Mouse (Mus musculus): ENCODE measurements around the gene Nbl1. TPM values are rescaled to one million over a fixed set of nuclear protein-coding genes. Genes with fewer than 3 reads are reported as not detected.

Gene Nbl1
- polyA plus RNA-seq, 1 experiment from 2014 or later: 12.7 TPM

DNA sequence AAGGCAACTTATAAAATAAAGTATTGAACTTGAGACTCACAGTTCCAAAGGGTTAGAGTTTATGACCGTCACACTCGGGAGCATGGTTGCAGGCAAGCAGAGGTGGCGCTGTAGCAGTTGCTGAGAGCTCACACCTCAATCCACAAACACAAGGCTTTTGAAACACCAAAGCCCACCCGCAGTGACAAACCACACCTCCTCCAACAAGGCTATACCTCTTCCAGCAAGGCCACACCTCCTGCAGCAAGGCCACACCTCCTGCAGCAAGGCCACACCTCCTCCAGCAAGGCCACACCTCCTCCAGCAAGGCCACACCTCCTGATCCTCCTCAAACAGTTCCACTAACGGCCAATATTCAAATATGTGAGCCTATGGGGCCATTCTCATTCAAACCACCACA, 48.2 kb downstream of the Nbl1 start:
- H3K9ac ChIP-seq (ENCODE audit: low read length): no peak overlapping the region
- no peak overlapping the region for H3K4me3 ChIP-seq (ENCODE audit: low read depth, low read length)
- DNase-seq (ENCODE audit: low spot score, missing footprints) (no peak), ATAC-seq (ENCODE audit: low FRiP score) (no peak)
- H3K4me2 ChIP-seq: no peak overlapping the region
- H3K4me1 ChIP-seq (ENCODE audit: control insufficient read depth, insufficient read depth, low read length): 0 out of 2 replicates have a peak, but pooled peaks cover 5% of the 10 kb centered on the region
- no peaks in the 10 kb centered on the region for H3K9me3 ChIP-seq (ENCODE audit: control insufficient read depth, low read length)
- no peaks in the 10 kb centered on the region for H3K27me3 ChIP-seq (ENCODE audit: control insufficient read depth, insufficient read depth, low read length)
- H3K36me3 ChIP-seq (ENCODE audit: control insufficient read depth, insufficient read depth, low read length): no peaks in the 10 kb centered on the region
- WGBS: 90% methylated on average over 5 of the region's 5 CpGs
- H3K27ac ChIP-seq (ENCODE audit: low read depth, low read length): no peak overlapping the region

DNA sequence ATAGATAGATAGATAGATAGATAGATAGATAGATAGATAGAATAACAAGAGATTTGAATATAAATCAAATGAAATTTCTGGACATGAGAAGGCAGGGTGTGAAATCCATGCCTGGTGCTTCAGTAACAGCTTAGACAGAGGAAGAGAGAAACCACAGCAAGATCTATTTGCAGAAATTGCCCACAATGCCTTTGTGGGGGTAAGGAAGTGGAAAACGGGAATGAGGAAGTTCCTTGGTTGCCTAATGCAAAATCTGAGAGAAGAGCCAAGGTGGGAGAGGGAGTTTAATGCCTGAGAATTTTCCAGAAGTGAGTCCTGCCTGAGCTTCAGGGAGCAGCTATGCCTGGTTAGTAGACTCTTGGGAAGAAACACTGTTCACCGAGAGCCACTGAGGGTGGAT, 49.2 kb downstream of the Nbl1 start:
- H3K9me3 ChIP-seq (ENCODE audit: control insufficient read depth, low read length): no peaks in the 10 kb centered on the region
- 0 out of 2 replicates have a peak, but pooled peaks cover 5% of the 10 kb centered on the region for H3K4me1 ChIP-seq (ENCODE audit: control insufficient read depth, insufficient read depth, low read length)
- H3K4me3 ChIP-seq (ENCODE audit: low read depth, low read length): no peak overlapping the region
- ATAC-seq (ENCODE audit: low FRiP score): no peak
- WGBS: 85% methylated on average over 2 of the region's 2 CpGs
- no peak overlapping the region for H3K27ac ChIP-seq (ENCODE audit: low read depth, low read length)
- no peaks in the 10 kb centered on the region for H3K27me3 ChIP-seq (ENCODE audit: control insufficient read depth, insufficient read depth, low read length)
- no peak overlapping the region for H3K4me2 ChIP-seq
- no peak for DNase-seq (ENCODE audit: low spot score, missing footprints)
- no peak overlapping the region for H3K9ac ChIP-seq (ENCODE audit: low read length)
- no peaks in the 10 kb centered on the region for H3K36me3 ChIP-seq (ENCODE audit: control insufficient read depth, insufficient read depth, low read length)

DNA sequence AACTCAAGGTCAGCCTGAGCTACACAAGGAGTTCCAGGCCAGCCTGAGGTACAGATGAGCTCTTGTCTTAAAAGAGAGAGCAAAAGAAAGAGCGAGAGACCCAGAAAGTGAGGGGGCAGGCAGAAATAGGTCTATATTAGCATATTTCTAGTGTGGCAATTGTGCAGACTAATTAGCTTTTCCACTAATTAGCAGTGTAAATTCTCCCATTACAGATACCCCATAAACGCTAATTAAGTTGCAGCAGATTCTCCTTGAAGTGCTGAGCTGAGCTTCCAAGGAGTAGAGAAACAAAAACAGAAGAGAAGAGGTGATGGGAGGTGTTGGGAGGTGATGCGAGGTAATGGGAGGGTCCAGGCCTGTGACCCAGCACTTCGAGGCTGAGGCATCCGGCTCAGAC, 50.2 kb downstream of the Nbl1 start:
- Histone ChIP-seq H3K4me1 (ENCODE audit: control insufficient read depth, insufficient read depth, low read length) (peaks cover 5% of the 10 kb centered on the region; the same call in 1 of the 2 replicates), H3K4me2 (no peak overlapping the region), H3K9ac (ENCODE audit: low read length) (no peak overlapping the region), H3K4me3 (ENCODE audit: low read depth, low read length) (no peak overlapping the region), H3K27me3 (ENCODE audit: control insufficient read depth, insufficient read depth, low read length) (no peaks in the 10 kb centered on the region), H3K27ac (ENCODE audit: low read depth, low read length) (no peak overlapping the region), H3K36me3 (ENCODE audit: control insufficient read depth, insufficient read depth, low read length) (no peaks in the 10 kb centered on the region), H3K9me3 (ENCODE audit: control insufficient read depth, low read length) (no peaks in the 10 kb centered on the region)
- no peak for ATAC-seq (ENCODE audit: low FRiP score)
- WGBS: 82% methylated on average over 5 of the region's 5 CpGs
- DNase-seq (ENCODE audit: low spot score, missing footprints): no peak

DNA sequence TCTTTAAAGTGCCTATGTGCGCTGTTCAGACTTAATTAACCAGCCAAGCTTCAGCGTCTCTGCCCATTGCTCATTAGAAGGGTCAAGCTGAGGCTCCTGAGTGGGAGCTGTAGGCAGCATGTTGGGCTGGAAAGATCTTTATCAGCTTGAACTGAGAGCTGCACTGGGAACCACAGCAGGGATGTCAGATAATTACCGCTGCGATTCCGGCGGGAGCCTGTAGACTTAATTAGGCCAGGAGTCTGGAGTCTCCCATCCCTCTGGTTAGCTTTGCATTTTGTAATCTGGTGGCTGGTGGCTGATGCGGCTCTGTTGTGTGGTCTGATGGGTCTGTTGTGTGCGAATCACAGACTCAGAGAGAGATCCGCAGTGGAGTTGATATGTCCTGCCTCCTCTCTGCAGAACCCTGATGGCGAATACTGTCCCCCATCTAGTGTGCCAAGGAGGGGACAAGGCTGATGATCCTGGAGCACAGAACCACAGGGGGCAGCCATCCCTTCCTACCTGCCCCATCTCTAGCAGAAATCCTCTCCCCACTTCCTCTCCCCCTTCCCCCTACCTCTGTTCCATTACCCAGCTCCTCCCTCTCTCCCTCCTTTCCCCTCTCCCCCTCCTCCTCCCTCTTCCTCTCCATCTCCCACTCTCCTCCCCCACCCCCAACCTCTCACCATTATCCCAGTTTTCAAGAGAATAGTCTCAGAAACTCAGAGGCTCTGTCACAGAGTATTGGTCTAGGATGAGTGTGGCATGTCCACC, 52.5 kb downstream of the Nbl1 start:
- Histone ChIP-seq H3K4me2 (no peak overlapping the region), H3K36me3 (ENCODE audit: control insufficient read depth, insufficient read depth, low read length) (no peaks in the 10 kb centered on the region), H3K4me3 (ENCODE audit: low read depth, low read length) (no peak overlapping the region), H3K27ac (ENCODE audit: low read depth, low read length) (no peak overlapping the region), H3K9ac (ENCODE audit: low read length) (0 out of 2 replicates have a peak overlapping the region, but pooled peaks have one; percentile 16), H3K9me3 (ENCODE audit: control insufficient read depth, low read length) (no peaks in the 10 kb centered on the region), H3K27me3 (ENCODE audit: control insufficient read depth, insufficient read depth, low read length) (no peaks in the 10 kb centered on the region), H3K4me1 (ENCODE audit: control insufficient read depth, insufficient read depth, low read length) (peaks cover 5% of the 10 kb centered on the region; the same call in 1 of the 2 replicates)
- ATAC-seq (ENCODE audit: low FRiP score) (peak; percentile 24; the same call in 1 of the 2 replicates), DNase-seq (ENCODE audit: low spot score, missing footprints) (no peak)
- 2% methylated on average over 10 of the region's 10 CpGs for WGBS

DNA sequence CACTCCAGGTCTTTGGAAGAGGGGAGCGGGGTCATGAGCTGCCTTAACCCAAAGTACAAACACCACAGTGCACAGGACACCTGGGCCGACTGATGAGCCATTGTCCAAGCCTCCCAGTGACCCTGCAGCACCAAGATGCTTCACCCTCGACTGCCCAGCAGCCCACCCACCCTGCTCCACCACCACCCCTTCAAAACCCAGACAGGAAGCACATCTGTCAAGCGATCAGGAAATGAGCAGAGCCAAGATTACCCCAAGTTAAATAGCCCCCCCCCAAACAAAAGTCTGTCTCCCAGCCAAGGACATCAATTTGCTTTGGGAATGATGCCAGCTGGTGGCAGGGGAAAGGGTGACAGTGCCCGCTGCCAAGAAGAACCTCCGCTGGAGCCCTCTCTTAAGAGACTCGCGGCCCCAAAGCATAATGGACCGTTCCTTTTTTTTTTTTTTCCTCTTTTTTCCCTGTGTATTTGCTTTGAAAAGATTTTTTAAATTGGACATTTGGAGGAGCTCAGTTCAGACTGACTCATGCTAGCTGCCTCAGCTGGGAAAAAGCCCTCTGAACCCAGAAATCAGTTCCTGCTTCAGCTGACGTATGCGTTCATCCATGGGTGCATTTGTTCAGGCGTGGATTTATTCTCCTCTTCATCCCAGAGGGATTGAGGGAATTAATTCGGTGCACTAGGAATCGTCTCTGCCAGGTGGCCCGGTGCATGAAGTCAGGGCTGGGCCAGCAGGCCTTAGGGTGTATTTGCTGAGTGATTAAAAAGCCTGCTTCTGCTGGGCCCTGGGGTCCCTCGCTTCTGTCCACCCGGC, 54.8 kb downstream of the Nbl1 start:
- H3K4me2 ChIP-seq: no peak overlapping the region

DNA sequence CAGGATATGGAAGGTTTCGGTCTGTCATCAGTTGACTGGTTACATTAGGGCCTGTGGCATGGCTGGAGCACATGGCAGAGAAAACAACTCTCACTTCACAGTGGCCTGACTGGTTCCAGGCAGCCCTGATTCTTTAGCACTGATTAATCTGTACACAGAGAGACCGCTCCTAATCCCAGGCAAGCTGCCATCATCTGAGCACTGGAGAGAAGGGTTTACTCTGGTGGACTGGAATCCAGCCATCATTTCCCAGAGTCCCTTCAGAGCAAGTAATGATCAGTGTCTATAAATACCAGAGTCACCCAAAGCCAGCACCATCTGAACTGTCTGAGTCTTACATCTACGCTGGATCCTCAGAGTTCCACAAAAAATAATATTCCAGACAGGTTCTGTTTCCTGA, 57.0 kb downstream of the Nbl1 start:
- H3K36me3 ChIP-seq (ENCODE audit: control insufficient read depth, insufficient read depth, low read length): no peaks in the 10 kb centered on the region
- ATAC-seq (ENCODE audit: low FRiP score): no peak
- no peak for DNase-seq (ENCODE audit: low spot score, missing footprints)
- WGBS: 91% methylated on average over 3 of the region's 3 CpGs
- no peak overlapping the region for H3K4me2 ChIP-seq
- H3K27ac ChIP-seq (ENCODE audit: low read depth, low read length): no peak overlapping the region
- H3K9me3 ChIP-seq (ENCODE audit: control insufficient read depth, low read length): no peaks in the 10 kb centered on the region
- no peak overlapping the region for H3K4me3 ChIP-seq (ENCODE audit: low read depth, low read length)
- peaks cover 5% of the 10 kb centered on the region; the same call in 1 of the 2 replicates for H3K4me1 ChIP-seq (ENCODE audit: control insufficient read depth, insufficient read depth, low read length)
- no peak overlapping the region for H3K9ac ChIP-seq (ENCODE audit: low read length)
- H3K27me3 ChIP-seq (ENCODE audit: control insufficient read depth, insufficient read depth, low read length): no peaks in the 10 kb centered on the region

More for the DNA sequence above, 54.8 kb downstream of the Nbl1 start:
- no peak for DNase-seq (ENCODE audit: low spot score, missing footprints)
- Histone ChIP-seq H3K36me3 (ENCODE audit: control insufficient read depth, insufficient read depth, low read length) (no peaks in the 10 kb centered on the region), H3K4me3 (ENCODE audit: low read depth, low read length) (no peak overlapping the region), H3K27ac (ENCODE audit: low read depth, low read length) (no peak overlapping the region), H3K27me3 (ENCODE audit: control insufficient read depth, insufficient read depth, low read length) (no peaks in the 10 kb centered on the region), H3K4me1 (ENCODE audit: control insufficient read depth, insufficient read depth, low read length) (peaks cover 5% of the 10 kb centered on the region; the same call in 1 of the 2 replicates), H3K9ac (ENCODE audit: low read length) (no peak overlapping the region), H3K9me3 (ENCODE audit: control insufficient read depth, low read length) (no peaks in the 10 kb centered on the region)
- no peak for ATAC-seq (ENCODE audit: low FRiP score)
- 70% methylated on average over 17 of the region's 17 CpGs for WGBS

DNA sequence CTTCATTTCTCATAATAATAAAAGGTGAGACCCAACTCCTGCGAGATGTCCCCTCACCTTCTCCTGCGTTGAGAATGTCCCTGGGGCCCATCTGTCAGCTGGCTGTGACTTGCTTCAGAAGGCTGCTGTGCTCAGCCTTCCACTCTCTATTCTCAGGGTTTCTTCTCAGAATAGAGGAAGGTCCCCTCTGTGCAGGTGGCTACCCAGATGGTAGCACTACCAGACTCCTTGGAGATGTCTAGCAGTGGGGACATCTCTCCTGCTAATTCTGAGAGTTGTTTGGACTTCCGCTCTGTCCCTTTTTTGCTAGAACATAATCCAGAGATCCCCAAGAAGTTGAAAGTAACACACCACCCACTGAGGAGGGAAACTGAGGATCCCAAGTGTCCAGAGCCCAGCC, 57.9 kb downstream of the Nbl1 start:
- Histone ChIP-seq H3K4me3 (ENCODE audit: low read depth, low read length) (no peak overlapping the region), H3K27ac (ENCODE audit: low read depth, low read length) (no peak overlapping the region), H3K4me2 (no peak overlapping the region), H3K9ac (ENCODE audit: low read length) (no peak overlapping the region), H3K27me3 (ENCODE audit: control insufficient read depth, insufficient read depth, low read length) (no peaks in the 10 kb centered on the region), H3K4me1 (ENCODE audit: control insufficient read depth, insufficient read depth, low read length) (peaks cover 1% of the 10 kb centered on the region; the same call in 1 of the 2 replicates), H3K9me3 (ENCODE audit: control insufficient read depth, low read length) (no peaks in the 10 kb centered on the region), H3K36me3 (ENCODE audit: control insufficient read depth, insufficient read depth, low read length) (no peaks in the 10 kb centered on the region)
- ATAC-seq (ENCODE audit: low FRiP score) (no peak), DNase-seq (ENCODE audit: low spot score, missing footprints) (peak; percentile 57)
- WGBS: 90% methylated on average over 3 of the region's 3 CpGs

DNA sequence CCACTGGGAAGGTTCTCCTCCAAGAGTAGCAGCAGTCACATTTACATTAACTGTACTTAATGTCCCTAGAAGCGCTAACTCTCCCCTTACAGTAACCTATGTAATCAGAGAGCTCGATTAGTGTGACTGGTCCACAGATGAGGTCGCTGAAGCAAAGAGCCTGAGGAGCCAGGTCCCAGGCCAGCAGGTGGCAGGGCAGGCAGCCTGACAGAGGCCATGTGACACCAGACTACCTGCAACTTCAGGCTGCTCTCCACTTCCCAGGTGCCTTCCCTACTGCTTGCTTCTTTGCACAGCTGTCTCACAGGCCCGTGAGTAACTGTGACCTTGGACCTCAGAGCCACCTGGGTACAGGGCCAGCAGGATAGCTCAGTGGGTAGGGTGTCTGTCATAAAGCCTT, 58.3 kb downstream of the Nbl1 start:
- ATAC-seq (ENCODE audit: low FRiP score) (no peak), DNase-seq (ENCODE audit: low spot score, missing footprints) (no peak)
- 50% methylated on average over 4 of the region's 4 CpGs for WGBS
- H3K4me3 ChIP-seq (ENCODE audit: low read depth, low read length): no peak overlapping the region
- no peaks in the 10 kb centered on the region; the same call in 1 of the 2 replicates for H3K4me1 ChIP-seq (ENCODE audit: control insufficient read depth, insufficient read depth, low read length)
- H3K36me3 ChIP-seq (ENCODE audit: control insufficient read depth, insufficient read depth, low read length): no peaks in the 10 kb centered on the region
- H3K9ac ChIP-seq (ENCODE audit: low read length): no peak overlapping the region
- no peak overlapping the region for H3K27ac ChIP-seq (ENCODE audit: low read depth, low read length)
- no peaks in the 10 kb centered on the region for H3K9me3 ChIP-seq (ENCODE audit: control insufficient read depth, low read length)
- H3K27me3 ChIP-seq (ENCODE audit: control insufficient read depth, insufficient read depth, low read length): no peaks in the 10 kb centered on the region
- no peak overlapping the region for H3K4me2 ChIP-seq

DNA sequence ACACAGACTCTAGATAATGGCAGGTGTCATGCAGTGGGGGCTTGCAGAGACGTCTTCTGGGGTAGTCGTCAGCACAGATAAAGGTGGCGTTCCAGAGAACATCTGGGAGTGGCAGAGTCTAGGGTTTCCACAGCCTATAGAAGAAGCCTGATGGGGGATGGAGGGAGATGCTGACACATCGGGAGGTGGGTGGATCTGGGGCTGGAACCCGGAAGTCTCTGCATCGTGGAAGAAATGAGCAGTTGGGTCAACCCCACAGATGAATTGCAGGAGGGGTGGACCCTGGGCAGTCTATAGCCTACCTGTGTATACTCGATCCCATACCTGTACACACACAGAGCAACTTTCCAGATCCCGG, 58.8 kb downstream of the Nbl1 start:
- WGBS: 84% methylated on average over 8 of the region's 8 CpGs
- H3K4me2 ChIP-seq: no peak overlapping the region
- no peak for DNase-seq (ENCODE audit: low spot score, missing footprints)
- H3K27me3 ChIP-seq (ENCODE audit: control insufficient read depth, insufficient read depth, low read length): no peaks in the 10 kb centered on the region
- H3K9ac ChIP-seq (ENCODE audit: low read length): no peak overlapping the region
- no peak for ATAC-seq (ENCODE audit: low FRiP score)
- H3K27ac ChIP-seq (ENCODE audit: low read depth, low read length): no peak overlapping the region
- H3K9me3 ChIP-seq (ENCODE audit: control insufficient read depth, low read length): no peaks in the 10 kb centered on the region
- no peaks in the 10 kb centered on the region; the same call in none of the 2 replicates for H3K4me1 ChIP-seq (ENCODE audit: control insufficient read depth, insufficient read depth, low read length)
- H3K4me3 ChIP-seq (ENCODE audit: low read depth, low read length): no peak overlapping the region
- no peaks in the 10 kb centered on the region for H3K36me3 ChIP-seq (ENCODE audit: control insufficient read depth, insufficient read depth, low read length)
